Mouse (Mus musculus) layer of hippocampus, adult 6 months (tissue): Measurements from ENCODE around the gene Fndc10. TPM values are rescaled to one million over a fixed set of nuclear protein-coding genes. Genes with fewer than 3 reads are reported as not detected.

Source experiments
- long read RNA-seq, 2 experiments: library from polyadenylated mRNA; unstranded; transcript quantifications; one replicate each; pipeline ENCODE4 v2.0.0; 2019 to 2020
- polyA plus RNA-seq: library from polyadenylated mRNA; unstranded; fragments of <200 nt; fragmentation: Nextera tagmentation; gene quantifications from 2 replicates; pipeline ENCODE4 v1.2.3, GENCODE M21; 2021

The Fndc10 gene
- polyA plus RNA-seq = 10.0 and 11.8 TPM in 2 replicates
- long read RNA-seq, experiment 1, transcript Fndc10-201 (1 exons, 2,140 nt) = major isoform, 10 of 11 reads
- long read RNA-seq, experiment 1, partial matches to known transcripts = 0 of 11 reads
- long read RNA-seq, experiment 1, other reads (novel, unspliced or antisense) = 1 of 11 reads
- long read RNA-seq, experiment 2, transcript Fndc10-201 (1 exons, 2,140 nt) = major isoform, 39 of 48 reads
- long read RNA-seq, experiment 2, partial matches to known transcripts = 0 of 48 reads
- long read RNA-seq, experiment 2, other reads (novel, unspliced or antisense) = 9 of 48 reads

DNA sequence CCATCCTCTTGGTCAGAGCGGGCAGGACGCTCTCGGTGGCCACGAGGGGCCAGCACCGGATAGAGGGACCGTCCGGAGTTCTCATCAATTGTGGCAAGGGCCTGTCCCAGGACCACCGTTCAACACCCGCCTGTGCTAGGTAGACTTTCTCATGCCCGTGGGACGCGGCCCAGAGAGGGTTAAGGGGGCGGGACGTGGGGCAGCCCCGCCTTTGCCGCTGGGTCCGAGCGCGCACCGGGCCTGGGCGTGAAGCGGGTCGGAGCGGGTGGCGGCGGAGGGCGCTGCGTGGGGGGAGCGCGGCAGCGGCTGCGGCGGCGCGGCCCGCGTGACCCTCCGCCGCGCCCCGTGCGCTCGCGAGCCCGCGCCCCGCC is at the start of gene Fndc10:
Gene Fndc10, plus strand, starts transcription at position 232 of the 371 bp plus-strand sequence.

DNA sequence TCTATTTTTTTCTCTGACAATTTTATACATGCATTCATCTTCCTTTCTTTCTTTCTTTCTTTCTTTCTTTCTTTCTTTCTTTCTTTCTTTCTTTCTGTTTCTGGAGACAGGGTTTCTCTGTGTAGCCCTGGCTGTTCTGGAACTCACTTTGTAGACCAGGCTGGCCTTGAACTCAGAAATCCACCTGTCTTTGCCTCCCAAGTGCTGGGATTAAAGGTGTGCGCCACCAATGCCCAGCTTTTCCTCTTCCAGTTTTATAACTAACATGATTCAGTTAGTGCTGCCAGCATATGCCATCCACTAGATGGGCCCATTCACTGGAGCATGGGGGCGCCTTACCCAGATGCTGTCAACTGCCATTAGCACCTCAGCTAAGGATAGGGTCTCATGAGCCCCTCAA is 48.8 kb upstream of the Fndc10 start, which contains the start of gene Gm10563:
Gene Gm10563, minus strand, starts transcription at position 101 of the 400 bp plus-strand sequence.

DNA sequence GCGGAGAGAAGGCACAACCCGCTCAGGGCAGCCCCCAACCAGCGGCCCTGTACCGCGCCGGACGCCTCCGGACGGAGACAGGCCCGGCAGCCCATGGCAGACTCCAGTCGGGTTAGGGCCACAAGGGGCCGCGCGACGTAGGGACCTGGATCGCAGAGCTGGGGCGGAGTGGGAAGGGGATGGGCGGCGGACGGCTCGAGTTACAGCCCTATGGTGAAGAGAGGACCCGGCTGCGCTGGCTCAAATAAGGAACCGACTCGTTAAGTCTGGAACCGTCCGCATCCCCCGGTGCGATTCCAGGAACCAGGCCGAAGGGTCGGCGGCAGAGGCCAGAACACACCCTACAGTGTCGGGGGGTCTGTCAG is 41.1 kb upstream of the Fndc10 start, which contains the start of gene Mmp23:
Gene Mmp23, minus strand, starts transcription at position 299 of the 365 bp plus-strand sequence.

DNA sequence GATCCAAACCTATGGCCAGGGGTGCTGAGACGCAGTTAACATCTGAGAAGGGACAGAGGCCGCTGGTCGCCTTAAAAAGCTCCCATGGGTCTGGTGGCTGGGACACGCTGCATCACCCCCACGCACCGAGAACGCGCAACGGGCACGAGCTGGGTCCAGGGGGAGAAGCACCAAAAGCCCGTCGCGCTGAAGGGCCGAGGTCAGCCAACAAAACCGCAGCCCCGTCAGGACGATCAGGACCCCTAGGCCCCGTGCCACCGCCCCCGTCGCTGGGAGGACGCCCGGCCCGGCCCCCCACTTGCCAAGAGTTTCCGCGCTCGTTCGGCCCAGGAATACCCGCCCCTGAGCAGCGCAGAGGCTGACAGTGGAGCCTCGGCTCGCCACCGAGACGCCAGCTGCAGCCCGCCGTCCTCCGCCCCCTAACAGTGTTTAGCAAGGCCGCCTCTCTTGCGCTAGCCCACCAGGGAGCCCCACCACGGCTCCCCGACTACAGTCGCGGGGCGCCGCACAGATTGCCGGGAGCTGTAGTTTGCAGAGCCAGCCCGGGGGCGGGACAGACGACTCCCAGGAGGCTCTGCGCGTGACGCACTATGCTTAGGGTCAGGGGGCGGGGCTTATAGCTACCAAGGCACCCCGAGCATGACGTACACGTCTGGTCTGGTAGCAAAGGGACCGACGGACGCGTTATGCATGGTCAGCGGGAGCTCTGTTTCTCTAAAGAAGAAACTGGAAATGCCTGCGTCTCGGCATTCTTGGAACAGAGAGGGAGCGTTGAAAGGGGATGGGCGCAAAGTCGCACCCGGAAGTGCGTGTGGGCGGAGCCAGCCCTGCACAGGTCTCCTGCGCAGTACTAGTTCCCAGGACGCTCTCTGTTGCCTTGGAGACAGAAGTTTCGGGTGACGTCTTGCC is 25.2 kb upstream of the Fndc10 start, which contains the start of gene Mib2:
Gene Mib2, minus strand, starts transcription at position 510 of the 909 bp plus-strand sequence.

DNA sequence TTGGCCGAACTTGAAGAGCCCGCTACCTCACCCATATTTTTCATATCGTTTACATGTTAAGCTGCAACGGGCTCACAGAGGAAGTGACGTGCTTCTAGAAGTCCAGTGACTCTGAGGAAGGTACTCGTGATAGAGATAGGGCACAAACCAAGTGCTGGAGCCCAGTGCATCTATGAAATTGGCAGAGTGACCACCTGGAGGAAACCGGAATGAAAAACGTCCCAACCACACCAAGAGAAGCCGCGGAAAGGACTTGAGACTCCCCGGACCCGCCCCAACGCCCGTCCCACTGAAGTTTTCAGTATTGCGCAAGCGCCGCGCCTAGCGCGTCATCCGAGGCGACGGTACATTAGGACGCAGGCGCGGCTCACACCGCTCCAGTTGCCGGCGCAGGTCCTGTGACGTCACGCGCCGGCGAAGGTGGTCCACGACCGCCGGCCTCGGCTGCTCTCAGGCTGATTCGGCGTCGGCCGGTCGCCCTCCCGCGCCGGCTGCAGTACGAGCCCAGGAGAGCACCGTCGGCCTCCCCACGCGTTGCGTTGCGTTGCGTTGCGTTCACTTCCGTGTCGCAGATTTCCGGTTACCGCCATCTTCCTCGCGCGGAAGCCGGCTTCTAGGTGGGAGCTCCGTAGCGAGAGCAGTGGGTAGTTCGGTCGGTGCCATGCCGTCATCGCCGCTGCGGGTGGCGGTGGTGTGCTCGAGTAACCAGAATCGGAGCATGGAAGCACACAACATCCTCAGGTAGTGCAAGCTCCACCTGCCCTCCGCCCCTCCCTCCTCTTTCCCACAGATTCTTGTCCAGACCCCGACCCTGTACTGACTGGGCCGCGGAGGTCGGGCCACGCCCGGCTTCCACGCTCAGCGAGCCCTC is 10.8 kb downstream of the Fndc10 start, which contains the start of gene Ssu72:
Gene Ssu72, plus strand, starts transcription at position 80 of the 871 bp plus-strand sequence.

DNA sequence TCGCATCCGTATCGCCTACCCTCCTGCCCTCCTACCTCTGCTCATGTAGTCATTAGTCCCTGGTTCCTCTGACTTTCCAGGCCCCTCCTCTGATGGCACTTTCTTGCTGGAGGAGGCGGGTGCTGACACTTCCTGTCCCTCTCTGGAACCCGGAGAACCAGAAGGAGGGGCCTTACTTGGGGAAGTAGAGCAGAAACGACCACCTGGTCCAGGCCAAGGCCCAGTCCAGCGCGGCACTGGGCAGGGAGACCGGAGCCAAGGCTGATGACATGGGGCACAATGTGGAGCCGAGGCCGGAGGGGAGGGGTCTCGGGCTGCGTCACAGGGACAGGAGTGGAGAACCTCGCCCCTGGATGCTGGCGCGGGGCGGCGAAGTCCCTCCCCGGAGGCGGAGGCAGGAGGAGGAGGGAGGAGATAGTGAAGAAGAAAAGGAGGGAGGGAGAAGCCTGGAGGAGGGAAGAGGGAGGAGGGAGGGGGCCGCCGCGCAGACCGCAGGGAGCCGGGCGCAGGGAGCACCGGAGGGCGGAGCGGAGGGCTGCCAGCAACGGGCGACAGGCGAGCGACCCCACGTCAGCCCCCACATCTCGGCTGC is 40.3 kb downstream of the Fndc10 start, which contains the start of gene Tmem240:
Gene Tmem240, plus strand, starts transcription at position 451 of the 592 bp plus-strand sequence.

Other genes starting within 250 kb of the Fndc10 start
- gene Tmem52, start 225.2 kb upstream of the Fndc10 start, polyA plus RNA-seq = 7.6 and 8.3 TPM in 2 replicates
- gene Gnb1, start 203.0 kb upstream of the Fndc10 start, polyA plus RNA-seq = 837 and 1,392 TPM in 2 replicates
- gene Nadk, start 132.0 kb upstream of the Fndc10 start, polyA plus RNA-seq = 58.4 and 62.6 TPM in 2 replicates
- 26.4 and 31.2 TPM in 2 replicates for gene Slc35e2, start 92.9 kb upstream of the Fndc10 start, polyA plus RNA-seq
- 35.4 and 39.2 TPM in 2 replicates for gene Cdk11b, start 69.5 kb upstream of the Fndc10 start, polyA plus RNA-seq
- gene Gm10563, start 48.9 kb upstream of the Fndc10 start, polyA plus RNA-seq = not detected in 2 replicates
- 0.45 and 0.87 TPM in 2 replicates for gene Mmp23, start 41.0 kb upstream of the Fndc10 start, polyA plus RNA-seq
- 14.8 and 16.5 TPM in 2 replicates for gene Mib2, start 25.1 kb upstream of the Fndc10 start, polyA plus RNA-seq
- gene Ssu72, start 10.5 kb downstream of the Fndc10 start, polyA plus RNA-seq = 201 and 210 TPM in 2 replicates
- gene Tmem240, start 40.5 kb downstream of the Fndc10 start, polyA plus RNA-seq = 2.4 and 2.9 TPM in 2 replicates
- gene Atad3a, start 66.8 kb downstream of the Fndc10 start, polyA plus RNA-seq = 28.5 and 32.9 TPM in 2 replicates
- gene Vwa1, start 80.4 kb downstream of the Fndc10 start, polyA plus RNA-seq = 14.0 and 15.3 TPM in 2 replicates
- 10.0 and 10.7 TPM in 2 replicates for gene Tmem88b, start 91.5 kb downstream of the Fndc10 start, polyA plus RNA-seq
- gene Ankrd65, start 96.1 kb downstream of the Fndc10 start, polyA plus RNA-seq = 0.19 TPM in 1 of 2 replicates, not detected in the other
- gene Mrpl20, start 108.5 kb downstream of the Fndc10 start, polyA plus RNA-seq = 367 and 368 TPM in 2 replicates
- gene Ccnl2, start 118.1 kb downstream of the Fndc10 start, polyA plus RNA-seq = 23.5 and 25.2 TPM in 2 replicates
- 269 and 273 TPM in 2 replicates for gene Aurkaip1, start 136.9 kb downstream of the Fndc10 start, polyA plus RNA-seq
- gene Mxra8, start 145.3 kb downstream of the Fndc10 start, polyA plus RNA-seq = 6.7 and 11.4 TPM in 2 replicates
- gene Dvl1, start 153.1 kb downstream of the Fndc10 start, polyA plus RNA-seq = 4.7 TPM in 2 replicates
- gene Tas1r3, start 169.0 kb downstream of the Fndc10 start, polyA plus RNA-seq = 0.05 and 0.08 TPM in 2 replicates
- 14.0 and 15.0 TPM in 2 replicates for gene Cptp, start 175.1 kb downstream of the Fndc10 start, polyA plus RNA-seq
- 35.4 and 38.5 TPM in 2 replicates for gene Ints11, start 175.2 kb downstream of the Fndc10 start, polyA plus RNA-seq
- gene Pusl1, start 197.4 kb downstream of the Fndc10 start, polyA plus RNA-seq = 45.2 and 57.4 TPM in 2 replicates
- 25.0 and 25.7 TPM in 2 replicates for gene Acap3, start 197.5 kb downstream of the Fndc10 start, polyA plus RNA-seq
- gene Ube2j2, start 249.5 kb downstream of the Fndc10 start, polyA plus RNA-seq = 39.1 and 45.7 TPM in 2 replicates